Mouse (Mus musculus) heart, adult 10 weeks (tissue): ENCODE measurements around the gene Gm10096. TPM values are rescaled to one million over a fixed set of nuclear protein-coding genes. Genes with fewer than 3 reads are reported as not detected.

Experiments used
- polyA plus RNA-seq: library from polyadenylated mRNA; stranded (reverse); fragments of 350-450 nt; fragmentation: Illumina TruSeq; extraction: RNeasy Lipid Tissue Mini Kit (QIAGEN cat#74804); gene quantifications from one replicate; pipeline ENCODE4 v1.2.3, GENCODE M21; 2014; ENCODE audit warnings: low read depth, low replicate concordance

Gm10096 gene
- polyA plus RNA-seq, result not detected

GRCm38 (mm10) chrX:28954602-28955001 is at the start of gene Gm10096:
Gene Gm10096, minus strand, starts transcription at chrX:28954702.

